Mouse (Mus musculus): ENCODE measurements around the gene Pgbd1.

The Pgbd1 gene

GRCm38 (mm10) chr13:21440503-21441206 is at the start of gene Pgbd1:
Gene Pgbd1, minus strand, starts transcription at chr13:21441058.
- under 1% methylated on average over 32 of the region's 32 CpGs for WGBS

- 89% methylated on average over 1 of the region's 1 CpGs for WGBS
Measured at GRCm38 (mm10) chr13:21486881-21487280, 46.0 kb upstream of the Pgbd1 start.

- WGBS = 4% methylated on average over 31 of the region's 31 CpGs
Measured at GRCm38 (mm10) chr13:21478759-21479670, 38.2 kb upstream of the Pgbd1 start, which contains the start of the genes Zkscan4 and Gm10065. Gene Zkscan4, plus strand, starts transcription at chr13:21478907. Gene Gm10065, minus strand, starts transcription at chr13:21479441.

DNA sequence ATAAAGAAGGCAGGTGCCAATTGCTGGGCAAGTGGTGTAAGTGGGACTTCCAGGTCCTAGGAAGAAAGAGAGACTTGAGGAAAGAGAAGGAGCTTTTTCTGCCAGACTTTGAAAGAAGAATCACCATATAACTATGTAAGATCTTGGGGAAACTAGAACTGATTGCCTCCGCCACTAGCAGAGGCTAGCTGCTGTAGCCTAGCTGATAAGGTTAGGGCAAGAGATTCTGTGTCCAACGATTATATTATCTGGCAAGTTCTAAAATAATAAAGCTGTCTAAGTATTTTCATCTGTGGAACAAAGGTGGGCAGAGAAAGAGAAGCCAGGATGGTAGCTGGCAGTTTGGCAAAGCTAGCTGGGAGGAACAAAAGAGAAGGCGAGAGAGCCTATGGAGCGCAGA is 31.6 kb upstream of the Pgbd1 start:
- 40% methylated on average over 4 of the region's 4 CpGs for WGBS

DNA sequence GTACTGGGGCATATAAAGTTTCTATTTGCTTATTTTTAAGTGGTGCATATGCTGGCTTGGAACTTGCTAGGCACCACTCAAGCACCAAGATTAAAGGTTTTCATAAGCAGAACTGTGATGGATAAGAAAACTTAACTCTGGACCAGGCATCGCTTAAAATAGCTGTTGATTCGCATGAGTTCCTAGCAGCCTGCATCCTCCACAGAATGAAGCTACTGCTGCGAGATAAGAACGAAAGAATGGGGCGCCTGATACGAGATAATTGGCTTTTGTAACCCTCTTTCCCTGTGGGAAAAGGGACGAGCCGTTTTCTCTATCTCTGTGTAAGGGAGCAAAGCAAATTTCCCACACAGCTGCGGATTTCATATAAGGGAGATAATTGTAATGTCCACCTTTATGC is 28.2 kb upstream of the Pgbd1 start:
- WGBS = 23% methylated on average over 9 of the region's 9 CpGs

DNA sequence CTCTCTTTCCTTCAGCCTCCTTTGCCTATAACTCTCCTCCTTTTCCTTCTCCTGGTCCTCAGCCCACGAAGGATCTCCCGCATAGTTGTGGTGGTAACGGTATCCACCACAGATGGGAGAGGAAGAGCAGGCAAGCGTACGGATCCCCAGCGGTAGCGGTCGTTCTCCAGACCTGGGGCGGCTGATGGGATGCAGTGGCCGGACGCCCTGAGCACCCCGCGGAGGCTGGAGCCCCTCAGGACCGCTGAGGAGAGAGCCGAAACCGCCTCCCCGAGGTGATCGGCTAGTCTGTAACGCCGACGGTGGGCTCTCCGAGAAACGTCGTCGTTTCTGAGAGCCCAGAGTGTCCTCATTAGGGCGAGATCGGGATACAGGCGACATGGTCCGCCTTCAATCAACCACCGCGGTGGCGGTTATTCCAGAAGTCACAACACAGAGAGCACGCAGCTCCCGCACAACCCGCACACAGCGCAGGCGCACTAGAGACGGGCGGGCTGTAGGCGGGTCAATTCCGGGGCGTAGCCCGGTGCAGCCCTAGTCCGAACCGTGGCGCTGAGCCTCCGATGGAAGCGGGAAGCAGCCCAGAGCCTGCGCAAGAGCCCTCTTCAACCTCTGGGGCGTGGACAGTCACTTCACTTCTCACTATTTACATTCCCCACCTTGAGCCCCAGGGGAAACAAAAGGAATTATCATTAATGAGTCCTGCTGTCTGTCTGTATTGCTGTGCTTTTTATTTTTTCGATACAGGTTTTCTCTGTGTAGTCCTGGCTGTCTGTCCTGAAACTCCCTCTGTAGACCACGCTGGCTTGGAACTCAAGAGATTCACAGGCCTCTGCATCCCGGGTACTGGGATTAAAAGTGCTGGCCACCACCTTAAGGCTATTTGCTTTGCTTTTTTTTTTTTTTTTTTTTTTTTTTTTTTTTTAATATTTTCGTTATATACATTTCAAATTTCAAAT is 27.5 kb upstream of the Pgbd1 start, which contains the start of gene Nkapl:
Gene Nkapl (minus strand): TSS at position 449 of the 959 bp plus-strand sequence.
- under 1% methylated on average over 54 of the region's 54 CpGs for WGBS

- WGBS = 85% methylated on average over 10 of the region's 10 CpGs
Measured at GRCm38 (mm10) chr13:21467336-21467735, 26.5 kb upstream of the Pgbd1 start.

DNA sequence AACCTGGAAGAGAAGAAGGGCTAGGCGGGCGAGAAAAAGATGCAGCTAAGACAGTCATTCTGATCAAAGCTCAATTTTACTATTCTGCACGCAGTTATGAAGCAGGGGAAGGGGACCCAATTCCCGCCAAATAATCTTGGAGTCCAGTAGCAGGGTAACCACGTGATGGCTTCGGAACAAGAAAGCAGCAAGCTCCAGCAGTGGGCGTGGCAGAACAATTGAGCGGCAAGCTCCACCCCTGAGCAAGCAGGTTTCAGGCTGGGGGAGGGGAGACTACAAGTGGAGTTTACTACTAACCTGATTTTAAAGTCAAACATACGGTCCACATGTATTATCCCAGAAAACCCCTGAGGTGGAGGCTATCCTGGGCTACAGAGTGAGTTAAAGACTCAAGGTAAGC is 21.7 kb upstream of the Pgbd1 start:
- WGBS = 55% methylated on average over 9 of the region's 9 CpGs

- WGBS = 28% methylated on average over 4 of the region's 4 CpGs
Measured at GRCm38 (mm10) chr13:21456347-21456746, 15.5 kb upstream of the Pgbd1 start.

DNA sequence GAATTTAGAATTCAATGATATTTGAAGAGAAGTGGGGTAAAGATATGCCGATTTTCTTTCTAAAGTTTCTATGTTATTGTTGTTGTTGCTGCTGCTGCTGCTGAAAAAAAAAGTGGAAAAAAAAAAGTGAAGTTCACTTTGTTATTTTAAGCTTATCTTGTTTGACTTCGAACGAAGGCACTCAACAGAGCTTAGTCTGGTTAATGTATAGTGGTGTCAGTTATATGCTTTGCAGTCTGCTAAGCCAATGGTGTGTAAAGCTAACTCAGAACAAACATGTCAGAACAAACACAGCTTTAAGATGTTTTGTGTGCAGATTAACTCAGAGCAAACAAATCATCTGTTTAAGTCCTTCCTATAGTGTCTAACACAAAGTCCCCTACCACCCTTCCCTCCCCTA is 13.3 kb upstream of the Pgbd1 start:
- WGBS = 88% methylated on average over 3 of the region's 3 CpGs

DNA sequence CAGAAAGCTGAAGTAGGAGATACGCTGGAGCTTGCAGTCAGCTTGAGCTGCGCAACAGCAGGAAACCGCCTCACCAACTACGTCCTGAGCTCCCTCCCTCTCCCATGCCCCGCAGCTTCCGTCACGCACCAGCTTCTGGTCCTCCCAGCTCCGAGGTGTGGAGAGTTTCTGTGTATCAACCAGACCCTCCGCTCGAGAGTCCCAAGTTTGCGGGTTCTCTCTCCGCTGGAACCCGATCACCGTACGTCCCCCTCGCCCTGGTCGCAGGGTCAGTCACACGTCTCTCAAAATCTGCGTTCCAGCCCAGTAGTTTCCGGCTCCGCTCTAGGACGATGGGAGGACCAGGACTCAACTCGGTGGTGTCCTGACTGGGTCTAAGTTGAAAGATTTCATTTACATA is 12.6 kb upstream of the Pgbd1 start, which contains the start of gene Zscan26:
Gene Zscan26 (minus strand): TSS at position 282 of the 400 bp plus-strand sequence.
- under 1% methylated on average over 23 of the region's 23 CpGs for WGBS

DNA sequence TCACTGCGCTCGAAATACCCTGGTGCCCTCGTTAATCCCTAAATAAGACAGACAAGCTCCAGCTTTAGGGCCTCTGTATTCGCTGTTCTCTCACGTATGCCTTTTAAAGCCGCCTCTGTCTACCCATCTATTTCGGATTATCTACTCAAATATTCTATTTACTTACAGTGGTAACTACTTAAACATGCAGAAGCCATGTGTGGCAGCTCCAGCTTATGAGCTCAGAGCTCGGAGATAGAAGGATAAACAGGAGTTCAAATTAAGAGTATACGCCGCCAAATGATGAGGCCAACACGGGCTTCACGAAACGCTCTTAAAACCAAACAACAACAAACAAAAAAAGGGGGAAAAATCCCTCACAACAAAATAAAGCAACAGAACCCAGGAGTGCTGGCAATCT is 12.2 kb upstream of the Pgbd1 start:
- under 1% methylated on average over 13 of the region's 13 CpGs for WGBS

DNA sequence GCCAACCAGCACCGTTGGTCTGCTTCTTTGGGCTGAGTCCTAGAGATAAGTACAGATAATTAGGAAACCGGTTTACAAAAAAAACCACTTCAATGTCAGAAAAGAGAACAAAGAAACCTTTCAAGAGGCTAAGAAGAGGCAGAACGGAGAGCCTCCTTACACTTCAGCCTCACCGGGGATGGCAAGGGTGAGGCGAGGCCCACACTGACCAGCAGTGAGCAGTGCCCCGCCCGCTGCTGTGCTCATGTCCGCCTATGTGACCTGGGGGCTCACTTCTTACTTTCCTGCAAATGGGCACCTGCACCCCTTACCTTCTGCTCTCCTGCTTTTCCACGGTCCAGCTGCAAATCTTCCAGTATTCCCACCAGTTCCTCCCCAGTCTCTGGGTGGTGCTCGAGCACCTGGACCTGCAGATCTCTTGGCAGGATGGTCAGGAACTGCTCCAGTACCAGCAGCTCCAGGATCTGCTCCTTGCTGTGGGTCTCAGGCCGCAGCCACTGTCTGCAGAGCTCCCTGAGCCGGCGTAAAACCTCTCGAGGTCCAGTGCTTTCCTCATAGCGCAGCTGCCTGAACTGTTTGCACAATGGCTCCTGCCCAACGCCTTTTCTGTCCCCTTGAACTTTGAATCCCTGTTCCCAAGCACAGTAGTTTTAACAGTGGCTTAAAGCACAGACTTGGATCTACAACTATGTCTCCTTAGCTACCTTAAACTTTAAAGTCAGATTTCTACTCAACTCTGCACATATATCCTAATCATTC is 7.2 kb upstream of the Pgbd1 start:
- 80% methylated on average over 16 of the region's 16 CpGs for WGBS

DNA sequence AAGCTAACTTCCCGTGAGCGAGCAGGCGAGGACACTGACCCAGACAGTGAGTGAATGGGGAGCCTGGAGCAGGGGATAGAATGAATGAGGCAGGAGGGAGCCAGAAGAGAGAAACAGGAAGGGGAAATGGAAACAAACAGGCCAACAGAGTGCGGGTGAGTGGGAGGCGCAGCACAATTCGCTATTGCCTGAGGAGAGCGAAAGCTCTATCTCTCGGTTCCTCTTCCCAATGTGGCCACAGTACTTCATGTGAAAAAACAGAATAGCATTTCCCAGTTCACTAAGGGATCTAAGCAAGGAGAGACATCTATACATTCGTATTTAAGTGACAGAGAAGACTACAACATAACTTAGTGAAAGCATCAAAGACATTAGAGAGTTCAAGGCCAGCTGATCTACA is 5.9 kb upstream of the Pgbd1 start:
- WGBS = 75% methylated on average over 9 of the region's 9 CpGs

DNA sequence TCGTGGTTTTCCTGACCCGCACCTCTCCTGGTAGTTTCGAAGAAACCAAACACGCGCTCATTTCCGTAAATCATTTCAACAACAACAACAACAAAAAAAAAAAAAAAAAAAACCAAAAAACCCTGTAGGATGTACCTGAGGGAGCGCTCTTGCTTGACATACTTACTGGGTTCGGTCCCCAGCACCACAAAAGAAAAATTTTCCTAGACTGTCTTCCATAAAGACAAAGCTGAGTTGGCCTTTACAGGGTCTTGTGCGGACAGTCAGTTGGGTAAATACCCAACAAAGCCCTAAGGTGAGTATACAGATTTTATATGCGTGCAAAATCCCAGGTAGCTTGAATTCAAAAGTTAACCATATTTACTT is 332 bp upstream of the Pgbd1 start:
- 19% methylated on average over 10 of the region's 10 CpGs for WGBS

- 78% methylated on average over 4 of the region's 4 CpGs for WGBS
Measured at GRCm38 (mm10) chr13:21435476-21435875, 5.4 kb downstream of the Pgbd1 start.

GRCm38 (mm10) chr13:21427631-21428030 is 13.2 kb downstream of the Pgbd1 start:
- WGBS = 100% methylated on average over 1 of the region's 1 CpGs

- WGBS = 53% methylated on average over 5 of the region's 5 CpGs
Measured at GRCm38 (mm10) chr13:21423301-21423700, 17.6 kb downstream of the Pgbd1 start.

- 84% methylated on average over 6 of the region's 6 CpGs for WGBS
Measured at GRCm38 (mm10) chr13:21418865-21419264, 22.0 kb downstream of the Pgbd1 start.

GRCm38 (mm10) chr13:21417298-21418010 is 23.4 kb downstream of the Pgbd1 start:
- WGBS = 51% methylated on average over 6 of the region's 6 CpGs
